Mouse (Mus musculus) mammary gland, adult 2 months (tissue): ENCODE data around the gene Smyd2. TPM values are rescaled to one million over a fixed set of nuclear protein-coding genes. Genes with fewer than 3 reads are reported as not detected.

Experiments
- polyA plus RNA-seq: library from polyadenylated mRNA; depleted of rRNA; stranded (reverse); fragments of >200 nt; gene quantifications from 2 replicates; pipeline ENCODE4 v1.2.3, GENCODE M21; 2012; ENCODE audit warnings: low replicate concordance; rRNA removed

Smyd2 gene
- polyA plus RNA-seq: 35.8 and 78.3 TPM in 2 replicates

GRCm38 (mm10) chr1:189921818-189922592 lies at the start of gene Smyd2:
Smyd2 (minus strand) TSS chr1:189922363.

Other genes with a start within 250 kb of the Smyd2 start
- 0.43 and 0.50 TPM in 2 replicates for gene Cenpf, start 234.3 kb downstream of the Smyd2 start, polyA plus RNA-seq
- gene Ptpn14, start 194.1 kb downstream of the Smyd2 start, polyA plus RNA-seq: 13.0 and 17.5 TPM in 2 replicates
- gene Prox1, start 248.4 kb upstream of the Smyd2 start, polyA plus RNA-seq: 2.1 and 3.5 TPM in 2 replicates